Mouse (Mus musculus) neural tube, embryonic 13.5 days (tissue): ENCODE data around the gene Lamb3. TPM values are rescaled to one million over a fixed set of nuclear protein-coding genes. Genes with fewer than 3 reads are reported as not detected.

Experiments used
- ATAC-seq: fragments of 200-750 bp; cut with Nextera tagmentation; 2 replicates; pipeline ENCODE4 v1.8.0; 2017; ENCODE audit warnings: low read depth, mild to moderate bottlenecking, moderate TSS enrichment, moderate library complexity
- H3K27ac ChIP-seq: fragments of 300-500 bp; sonication (generic); replicated peaks from 2 replicates; pipeline ENCODE4 v1.5.1; 2015; ENCODE audit warnings: moderate library complexity, mild to moderate bottlenecking, inconsistent platforms
- H3K27me3 ChIP-seq: fragments of 300-500 bp; sonication (generic); 2 replicates; pipeline ENCODE4 v1.6.1; 2015; ENCODE audit warnings: mild to moderate bottlenecking, inconsistent platforms
- H3K36me3 ChIP-seq: fragments of 300-500 bp; sonication (generic); 2 replicates; pipeline ENCODE4 v1.6.1; 2015; ENCODE audit warnings: mild to moderate bottlenecking, inconsistent platforms
- H3K4me1 ChIP-seq: fragments of 300-500 bp; sonication (generic); replicated peaks from 2 replicates; pipeline ENCODE4 v1.6.1; 2015; ENCODE audit warnings: inconsistent platforms
- H3K4me2 ChIP-seq: fragments of 300-500 bp; sonication (generic); 2 replicates; pipeline ENCODE4 v1.6.1; 2015; ENCODE audit warnings: inconsistent platforms, mild to moderate bottlenecking, moderate library complexity
- H3K4me3 ChIP-seq: fragments of 300-500 bp; sonication (generic); 2 replicates; pipeline ENCODE4 v1.5.1; 2015; ENCODE audit warnings: mild to moderate bottlenecking, inconsistent platforms
- H3K9ac ChIP-seq: fragments of 300-500 bp; sonication (generic); 2 replicates; pipeline ENCODE4 v1.6.1; 2015; ENCODE audit warnings: moderate library complexity, mild to moderate bottlenecking, inconsistent platforms
- H3K9me3 ChIP-seq: fragments of 300-500 bp; sonication (generic); 2 replicates; pipeline ENCODE4 v1.6.1; 2016; ENCODE audit warnings: inconsistent platforms
- WGBS: fragments of 180-500 bp; shearing (Covaris S2); methylation state at CpG from one replicate; pipeline ENCODE4 v1.1.7; 2015; 5-methylcytosine and 5-hydroxymethylcytosine counted together
- polyA plus RNA-seq: library from polyadenylated mRNA; unstranded; fragments of >200 nt; fragmentation: Nextera tagmentation; extraction: Ambion mirVana; gene quantifications from 2 replicates; pipeline ENCODE4 v1.2.1, GENCODE M21; 2015

Lamb3 gene
- polyA plus RNA-seq, 1 experiment from 2014 or later: 0.74 TPM

GRCm38 (mm10) chr1:193293926-193294325, 86.4 kb downstream of the Lamb3 start:
- ATAC-seq: no peak
- 68% methylated on average over 3 of the region's 3 CpGs for WGBS
- H3K36me3 ChIP-seq: no peaks in the 10 kb centered on the region

GRCm38 (mm10) chr1:193295920-193296319, 88.4 kb downstream of the Lamb3 start:
- H3K4me2 ChIP-seq: no peak overlapping the region
- no peaks in the 10 kb centered on the region for H3K9me3 ChIP-seq
- ATAC-seq: no peak
- H3K27ac ChIP-seq: no peak overlapping the region
- no peak overlapping the region for H3K9ac ChIP-seq
- H3K4me1 ChIP-seq: no peaks in the 10 kb centered on the region
- H3K4me3 ChIP-seq: no peak overlapping the region
- 84% methylated on average over 5 of the region's 5 CpGs for WGBS
- H3K27me3 ChIP-seq: no peaks in the 10 kb centered on the region
- no peaks in the 10 kb centered on the region for H3K36me3 ChIP-seq

More at GRCm38 (mm10) chr1:193293926-193294325, 86.4 kb downstream of the Lamb3 start:
- Histone ChIP-seq H3K27me3 (no peaks in the 10 kb centered on the region), H3K4me2 (no peak overlapping the region), H3K4me1 (no peaks in the 10 kb centered on the region), H3K9ac (no peak overlapping the region), H3K9me3 (no peaks in the 10 kb centered on the region), H3K4me3 (no peak overlapping the region), H3K27ac (no peak overlapping the region)

GRCm38 (mm10) chr1:193298141-193298765, 90.8 kb downstream of the Lamb3 start:
- WGBS: 84% methylated on average over 3 of the region's 3 CpGs
- Histone ChIP-seq H3K36me3 (no peaks in the 10 kb centered on the region), H3K4me3 (no peak overlapping the region)

GRCm38 (mm10) chr1:193299995-193300394, 92.5 kb downstream of the Lamb3 start:
- Histone ChIP-seq H3K9me3 (no peaks in the 10 kb centered on the region), H3K4me1 (no peaks in the 10 kb centered on the region), H3K9ac (no peak overlapping the region), H3K27me3 (no peaks in the 10 kb centered on the region), H3K4me3 (no peak overlapping the region), H3K27ac (no peak overlapping the region), H3K36me3 (no peaks in the 10 kb centered on the region), H3K4me2 (no peak overlapping the region)
- ATAC-seq: no peak
- WGBS: 58% methylated on average over 1 of the region's 1 CpGs

More at GRCm38 (mm10) chr1:193298141-193298765, 90.8 kb downstream of the Lamb3 start:
- Histone ChIP-seq H3K27me3 (no peaks in the 10 kb centered on the region), H3K4me1 (no peaks in the 10 kb centered on the region), H3K9ac (no peak overlapping the region), H3K4me2 (no peak overlapping the region), H3K9me3 (no peaks in the 10 kb centered on the region), H3K27ac (no peak overlapping the region)
- ATAC-seq: no peak

GRCm38 (mm10) chr1:193301216-193302092, 94.0 kb downstream of the Lamb3 start:
- Histone ChIP-seq H3K36me3 (no peaks in the 10 kb centered on the region), H3K9ac (no peak overlapping the region), H3K9me3 (no peaks in the 10 kb centered on the region), H3K4me1 (peaks cover 6% of the 10 kb centered on the region; the same call in 1 of the 2 replicates), H3K27ac (no peak overlapping the region), H3K27me3 (no peaks in the 10 kb centered on the region), H3K4me3 (no peak overlapping the region), H3K4me2 (no peak overlapping the region)
- ATAC-seq: no peak
- WGBS: 72% methylated on average over 6 of the region's 6 CpGs

GRCm38 (mm10) chr1:193302093-193302405, 94.5 kb downstream of the Lamb3 start:
- Histone ChIP-seq H3K27ac (no peak overlapping the region), H3K4me3 (no peak overlapping the region), H3K36me3 (no peaks in the 10 kb centered on the region), H3K9me3 (no peaks in the 10 kb centered on the region), H3K9ac (no peak overlapping the region), H3K4me1 (peaks cover 6% of the 10 kb centered on the region; the same call in 1 of the 2 replicates), H3K27me3 (no peaks in the 10 kb centered on the region), H3K4me2 (no peak overlapping the region)
- no peak for ATAC-seq
- 71% methylated on average over 8 of the region's 8 CpGs for WGBS

- Histone ChIP-seq H3K4me1 (peaks cover 6% of the 10 kb centered on the region; the same call in 1 of the 2 replicates), H3K27me3 (no peaks in the 10 kb centered on the region), H3K4me3 (no peak overlapping the region), H3K36me3 (no peaks in the 10 kb centered on the region), H3K27ac (no peak overlapping the region), H3K9me3 (no peaks in the 10 kb centered on the region), H3K4me2 (no peak overlapping the region), H3K9ac (no peak overlapping the region)
- 88% methylated on average over 2 of the region's 2 CpGs for WGBS
- no peak for ATAC-seq
Measured at GRCm38 (mm10) chr1:193303096-193303495, 95.6 kb downstream of the Lamb3 start.

- no peaks in the 10 kb centered on the region for H3K27me3 ChIP-seq
- no peak overlapping the region for H3K9ac ChIP-seq
- H3K4me3 ChIP-seq: no peak overlapping the region
- H3K4me2 ChIP-seq: no peak overlapping the region
- H3K27ac ChIP-seq: no peak overlapping the region
- peaks cover 6% of the 10 kb centered on the region; the same call in 1 of the 2 replicates for H3K4me1 ChIP-seq
- H3K9me3 ChIP-seq: no peaks in the 10 kb centered on the region
- WGBS: 11% methylated on average over 7 of the region's 7 CpGs
- peak; percentile 56 for ATAC-seq
- no peaks in the 10 kb centered on the region for H3K36me3 ChIP-seq
Measured at GRCm38 (mm10) chr1:193305386-193305785, 97.9 kb downstream of the Lamb3 start.

GRCm38 (mm10) chr1:193306832-193307231, 99.3 kb downstream of the Lamb3 start:
- no peak for ATAC-seq
- H3K36me3 ChIP-seq: no peaks in the 10 kb centered on the region
- no peaks in the 10 kb centered on the region for H3K9me3 ChIP-seq
- H3K4me1 ChIP-seq: peaks cover 6% of the 10 kb centered on the region; the same call in 1 of the 2 replicates
- no peak overlapping the region for H3K9ac ChIP-seq
- no peak overlapping the region for H3K27ac ChIP-seq
- no peak overlapping the region for H3K4me3 ChIP-seq
- H3K4me2 ChIP-seq: no peak overlapping the region
- WGBS: 98% methylated on average over 2 of the region's 2 CpGs
- no peaks in the 10 kb centered on the region for H3K27me3 ChIP-seq

- Histone ChIP-seq H3K4me1 (peaks cover 6% of the 10 kb centered on the region; the same call in 1 of the 2 replicates), H3K36me3 (no peaks in the 10 kb centered on the region), H3K4me2 (no peak overlapping the region), H3K4me3 (no peak overlapping the region), H3K9ac (no peak overlapping the region), H3K27me3 (no peaks in the 10 kb centered on the region), H3K9me3 (no peaks in the 10 kb centered on the region), H3K27ac (no peak overlapping the region)
- ATAC-seq: no peak
- WGBS: 84% methylated on average over 1 of the region's 1 CpGs
Measured at GRCm38 (mm10) chr1:193309785-193310518, 102.5 kb downstream of the Lamb3 start.

- H3K9ac ChIP-seq: no peak overlapping the region
- no peaks in the 10 kb centered on the region for H3K36me3 ChIP-seq
- no peak for ATAC-seq
- no peak overlapping the region for H3K27ac ChIP-seq
- no peak overlapping the region for H3K4me3 ChIP-seq
- no peaks in the 10 kb centered on the region for H3K27me3 ChIP-seq
- no peaks in the 10 kb centered on the region for H3K9me3 ChIP-seq
- H3K4me2 ChIP-seq: no peak overlapping the region
- 95% methylated on average over 3 of the region's 3 CpGs for WGBS
- peaks cover 1% of the 10 kb centered on the region; the same call in 1 of the 2 replicates for H3K4me1 ChIP-seq
Measured at GRCm38 (mm10) chr1:193310519-193311085, 103.1 kb downstream of the Lamb3 start.

- ATAC-seq: no peak
- H3K27ac ChIP-seq: no peak overlapping the region
- H3K9me3 ChIP-seq: no peaks in the 10 kb centered on the region
- no peaks in the 10 kb centered on the region for H3K36me3 ChIP-seq
- H3K4me1 ChIP-seq: peaks cover 8% of the 10 kb centered on the region
- no peaks in the 10 kb centered on the region for H3K27me3 ChIP-seq
- no peak overlapping the region for H3K9ac ChIP-seq
- 94% methylated on average over 1 of the region's 1 CpGs for WGBS
- H3K4me2 ChIP-seq: no peak overlapping the region
- H3K4me3 ChIP-seq: no peak overlapping the region
Measured at GRCm38 (mm10) chr1:193311596-193311995, 104.1 kb downstream of the Lamb3 start.
